Mouse (Mus musculus): Measurements from ENCODE around the gene Narfl. TPM values are rescaled to one million over a fixed set of nuclear protein-coding genes. Genes with fewer than 3 reads are reported as not detected.

Gene Narfl
- polyA plus RNA-seq, 1 experiment from 2014 or later, result 28.0 TPM

DNA sequence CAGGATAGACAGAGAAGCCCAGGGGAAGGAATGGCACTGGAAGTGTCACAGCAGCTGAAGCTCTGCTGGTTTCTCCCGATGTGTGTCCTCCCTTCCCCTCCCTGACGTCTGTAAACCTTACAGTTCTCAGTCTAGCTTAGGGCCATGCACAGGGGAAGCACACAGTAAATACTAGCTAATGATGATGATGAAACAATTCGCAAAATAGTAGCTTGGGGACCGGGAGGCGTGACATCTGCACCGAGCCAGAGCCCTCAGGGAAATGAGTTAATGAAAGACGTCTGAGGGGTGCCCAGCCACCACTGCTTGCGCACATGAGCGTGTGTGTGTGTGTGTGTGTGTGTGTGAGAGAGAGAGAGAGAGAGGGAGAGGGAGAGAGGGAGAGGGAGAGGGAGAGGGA lies 4.2 kb upstream of the Narfl start:
- no peaks in the 10 kb centered on the region for H3K36me3 ChIP-seq
- H3K9ac ChIP-seq (replicated peaks), result no peak overlapping the region
- H3K4me2 ChIP-seq (replicated peaks), result no peak overlapping the region
- peaks cover 5% of the 10 kb centered on the region for H3K4me1 ChIP-seq (replicated peaks)
- H3K4me3 ChIP-seq (replicated peaks), result no peak overlapping the region
- H3K27me3 ChIP-seq, result peaks cover 22% of the 10 kb centered on the region; the same call in 1 of the 2 replicates
- no peak for ATAC-seq
- H3K9me3 ChIP-seq, result no peaks in the 10 kb centered on the region
- WGBS, result 66% methylated on average over 9 of the region's 9 CpGs
- no peak overlapping the region for H3K27ac ChIP-seq

GRCm38 (mm10) chr17:25775318-25776062 lies 1.9 kb downstream of the Narfl start:
- Histone ChIP-seq H3K4me3 (replicated peaks) (no peak overlapping the region), H3K9me3 (no peaks in the 10 kb centered on the region), H3K36me3 (peaks cover 28% of the 10 kb centered on the region), H3K9ac (replicated peaks) (no peak overlapping the region), H3K4me2 (replicated peaks) (peak overlapping the region; percentile 79; the same call in 1 of the 2 replicates), H3K27ac (no peak overlapping the region), H3K27me3 (no peaks in the 10 kb centered on the region), H3K4me1 (replicated peaks) (peaks cover 9% of the 10 kb centered on the region)
- ATAC-seq, result no peak
- 83% methylated on average over 10 of the region's 10 CpGs for WGBS

DNA sequence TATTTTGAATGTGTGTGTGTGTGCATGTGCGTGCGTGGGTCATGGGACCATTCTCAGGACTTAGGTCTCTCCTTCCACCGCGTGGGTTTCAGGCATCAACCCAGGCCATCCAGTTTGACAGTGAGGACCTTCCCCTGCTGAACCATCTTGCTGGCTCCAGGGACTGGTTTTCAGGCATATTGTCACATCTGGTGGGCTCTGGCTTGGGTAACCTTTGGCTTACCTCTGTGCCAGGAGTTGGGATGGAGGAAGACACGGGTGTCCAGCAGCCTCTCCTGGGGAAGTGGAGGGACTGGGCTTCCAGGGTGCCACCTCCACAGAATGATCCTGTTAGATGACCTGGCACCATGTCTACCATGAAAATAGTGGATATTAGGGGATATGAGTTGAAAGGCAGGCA lies 4.4 kb downstream of the Narfl start:
- Histone ChIP-seq H3K4me1 (replicated peaks) (peaks cover 12% of the 10 kb centered on the region), H3K27me3 (no peaks in the 10 kb centered on the region), H3K4me3 (replicated peaks) (no peak overlapping the region), H3K9ac (replicated peaks) (no peak overlapping the region), H3K9me3 (no peaks in the 10 kb centered on the region), H3K36me3 (peaks cover 52% of the 10 kb centered on the region), H3K27ac (no peak overlapping the region), H3K4me2 (replicated peaks) (no peak overlapping the region)
- ATAC-seq, result no peak
- WGBS, result 92% methylated on average over 5 of the region's 5 CpGs

- Histone ChIP-seq H3K4me1 (replicated peaks) (peaks cover 26% of the 10 kb centered on the region), H3K4me3 (replicated peaks) (no peak overlapping the region), H3K9me3 (no peaks in the 10 kb centered on the region), H3K27ac (0 out of 2 replicates have a peak overlapping the region, but pooled peaks have one; percentile 30), H3K4me2 (replicated peaks) (no peak overlapping the region), H3K9ac (replicated peaks) (no peak overlapping the region), H3K36me3 (peaks cover 66% of the 10 kb centered on the region), H3K27me3 (no peaks in the 10 kb centered on the region)
- WGBS, result 84% methylated on average over 6 of the region's 6 CpGs
- no peak for ATAC-seq
These were observed 7.8 kb downstream of the Narfl start for GRCm38 (mm10) chr17:25781339-25781738.

GRCm38 (mm10) chr17:25783086-25783485 lies 9.5 kb downstream of the Narfl start:
- no peak overlapping the region for H3K27ac ChIP-seq
- 83% methylated on average over 7 of the region's 7 CpGs for WGBS
- H3K4me1 ChIP-seq (replicated peaks), result peaks cover 26% of the 10 kb centered on the region
- no peak overlapping the region; the same call in 1 of the 2 replicates for H3K9ac ChIP-seq (replicated peaks)
- peaks cover 64% of the 10 kb centered on the region for H3K36me3 ChIP-seq
- no peak overlapping the region for H3K4me2 ChIP-seq (replicated peaks)
- no peak overlapping the region for H3K4me3 ChIP-seq (replicated peaks)
- H3K27me3 ChIP-seq, result no peaks in the 10 kb centered on the region
- ATAC-seq, result no peak
- no peaks in the 10 kb centered on the region for H3K9me3 ChIP-seq

DNA sequence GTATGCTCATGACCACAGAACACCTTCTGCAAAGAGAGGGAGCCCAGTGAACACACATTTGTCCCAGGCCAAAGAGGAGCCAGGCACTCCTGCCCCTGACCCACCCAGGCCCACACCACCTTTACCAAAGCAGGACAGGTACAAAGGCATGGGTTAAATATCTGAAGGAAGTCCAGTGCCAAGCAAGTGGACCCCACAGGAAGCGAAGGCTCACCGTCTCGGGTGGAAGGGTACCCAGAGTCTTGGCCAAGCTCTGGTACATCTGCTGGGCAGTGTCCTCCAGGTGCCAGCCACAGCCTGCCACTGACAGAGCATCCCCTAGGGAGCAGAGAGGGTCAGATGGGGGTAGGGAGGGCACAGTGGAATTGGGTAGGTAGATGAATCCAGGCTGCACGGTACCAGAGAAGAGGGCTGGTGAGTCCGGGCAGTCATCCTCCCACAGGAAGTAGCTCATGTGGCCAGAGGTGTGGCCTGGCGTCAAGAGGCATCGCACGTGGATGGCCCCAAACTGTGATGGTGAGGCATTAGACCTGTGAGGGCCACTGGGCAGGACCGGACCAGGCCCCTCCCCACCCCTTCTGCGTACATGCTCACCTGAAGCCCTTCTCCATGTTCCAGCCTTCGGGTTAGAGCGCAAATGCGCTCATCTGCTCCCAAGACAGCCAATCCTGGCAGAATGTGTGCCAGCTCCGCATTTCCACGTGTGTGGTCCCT lies 10.4 kb downstream of the Narfl start:
- H3K9me3 ChIP-seq, result no peaks in the 10 kb centered on the region
- peak overlapping the region; percentile 84 for H3K9ac ChIP-seq (replicated peaks)
- H3K36me3 ChIP-seq, result peaks cover 63% of the 10 kb centered on the region
- WGBS, result 84% methylated on average over 15 of the region's 15 CpGs
- H3K4me1 ChIP-seq (replicated peaks), result peaks cover 26% of the 10 kb centered on the region
- H3K27ac ChIP-seq, result no peak overlapping the region
- peak overlapping the region; percentile 82 for H3K4me2 ChIP-seq (replicated peaks)
- H3K27me3 ChIP-seq, result no peaks in the 10 kb centered on the region
- H3K4me3 ChIP-seq (replicated peaks), result peak overlapping the region; percentile 69
- ATAC-seq, result no peak

GRCm38 (mm10) chr17:25785281-25785745 lies 11.7 kb downstream of the Narfl start, which contains the start of gene Haghl:
TSS of gene Haghl (minus strand) at chr17:25785673.
- Histone ChIP-seq H3K36me3 (peaks cover 64% of the 10 kb centered on the region), H3K4me1 (replicated peaks) (peaks cover 26% of the 10 kb centered on the region), H3K27ac (peak within 1 kb of the TSS; percentile 77), H3K9me3 (no peaks in the 10 kb centered on the region), H3K4me2 (replicated peaks) (peak within 1 kb of the TSS; percentile 82), H3K4me3 (replicated peaks) (peak within 1 kb of the TSS; percentile 69), H3K27me3 (no peaks in the 10 kb centered on the region), H3K9ac (replicated peaks) (peak within 1 kb of the TSS; percentile 84)
- peak; percentile 87 for ATAC-seq
- under 1% methylated on average over 23 of the region's 23 CpGs for WGBS

DNA sequence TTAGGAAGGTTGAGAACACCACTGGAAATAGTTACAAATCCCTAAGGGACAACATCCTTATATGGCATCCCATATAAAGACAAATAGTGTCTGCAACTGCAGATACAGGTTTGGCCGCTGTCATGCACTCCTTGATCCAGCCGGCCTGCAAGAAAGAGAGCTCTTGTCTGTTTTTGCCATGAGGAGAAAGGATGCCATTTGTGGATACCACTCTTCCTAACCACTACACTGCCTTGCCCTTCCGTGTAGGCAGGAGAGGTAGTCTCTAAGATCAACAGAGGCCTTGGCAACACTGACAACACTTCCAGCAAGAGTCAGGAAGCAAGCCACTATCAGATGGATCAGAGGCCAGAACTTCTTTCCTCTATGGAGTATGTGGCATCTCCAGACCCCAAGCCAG lies 12.7 kb downstream of the Narfl start, which contains the start of gene Ccdc78:
Gene Ccdc78, plus strand, starts transcription at position 301 of the 400 bp plus-strand sequence.
- Histone ChIP-seq H3K4me3 (replicated peaks) (peak within 1 kb of the TSS; percentile 69), H3K4me1 (replicated peaks) (peaks cover 36% of the 10 kb centered on the region), H3K36me3 (peaks cover 54% of the 10 kb centered on the region), H3K27me3 (no peaks in the 10 kb centered on the region), H3K4me2 (replicated peaks) (peak within 1 kb of the TSS; percentile 82), H3K9ac (replicated peaks) (peak within 1 kb of the TSS; percentile 84), H3K27ac (peak within 1 kb of the TSS; percentile 77), H3K9me3 (no peaks in the 10 kb centered on the region)
- 88% methylated on average over 3 of the region's 3 CpGs for WGBS
- no peak for ATAC-seq

DNA sequence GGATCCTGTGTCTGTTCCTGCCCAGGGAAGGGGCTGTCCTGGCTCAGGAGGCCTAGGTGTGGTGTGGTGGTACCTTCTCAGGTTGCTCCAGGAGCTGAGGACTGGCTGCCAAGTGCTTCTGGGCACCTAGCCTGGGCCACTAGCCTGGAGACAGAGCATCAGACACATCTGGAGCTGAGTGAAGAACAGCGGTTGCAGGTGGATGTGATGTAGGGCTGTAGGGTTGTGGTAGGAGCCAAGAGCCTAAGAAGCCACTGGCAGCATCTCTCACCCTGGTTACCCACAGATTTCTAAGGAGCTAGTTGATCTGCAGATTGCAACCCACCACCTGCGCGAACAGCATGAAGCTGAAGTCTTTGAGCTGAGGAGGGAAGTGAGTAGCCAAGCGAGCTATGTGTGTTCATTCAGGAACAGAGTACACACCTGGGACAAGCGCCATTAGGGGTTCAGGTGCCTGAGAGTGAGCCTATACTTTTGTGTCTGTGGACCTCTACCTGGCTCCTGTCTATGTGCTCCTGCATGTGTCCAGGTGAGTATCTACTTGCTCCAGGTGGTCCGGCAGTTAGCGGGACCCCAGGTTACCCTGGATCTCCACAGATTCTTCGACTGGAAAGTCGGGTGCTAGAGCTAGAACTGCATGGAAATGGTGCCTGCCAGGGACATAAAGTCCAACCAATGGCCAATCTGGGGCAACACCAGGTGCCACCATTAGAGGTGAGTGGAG lies 13.4 kb downstream of the Narfl start:
- Histone ChIP-seq H3K4me3 (replicated peaks) (no peak overlapping the region), H3K27ac (no peak overlapping the region), H3K36me3 (peaks cover 48% of the 10 kb centered on the region), H3K4me2 (replicated peaks) (no peak overlapping the region), H3K27me3 (no peaks in the 10 kb centered on the region), H3K4me1 (replicated peaks) (peaks cover 40% of the 10 kb centered on the region), H3K9ac (replicated peaks) (no peak overlapping the region), H3K9me3 (no peaks in the 10 kb centered on the region)
- no peak for ATAC-seq
- WGBS, result 89% methylated on average over 9 of the region's 9 CpGs

DNA sequence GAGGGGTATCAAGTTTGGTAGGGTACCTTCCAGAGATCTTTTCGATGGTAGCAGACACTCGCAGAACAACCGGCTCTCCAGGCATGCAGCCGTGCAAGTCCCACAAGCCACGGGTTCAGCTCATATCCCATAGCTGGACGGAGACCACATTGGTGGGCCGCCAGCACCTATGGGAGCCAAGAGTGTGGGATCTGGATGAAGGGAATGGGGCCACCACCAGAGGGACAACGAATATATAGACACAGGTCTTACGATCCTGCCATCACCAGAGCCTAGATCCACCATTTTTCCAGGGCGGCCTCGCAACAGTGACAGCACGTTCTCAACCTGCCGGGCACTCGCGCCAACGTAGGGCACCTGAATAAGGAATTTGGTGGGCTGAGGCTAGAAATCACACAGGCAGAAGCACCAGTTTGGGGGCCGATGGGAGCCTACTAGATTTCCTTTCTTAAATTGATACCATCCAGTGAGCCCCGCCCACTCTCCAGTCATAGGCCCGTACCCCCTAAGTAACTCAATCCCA lies 17.8 kb downstream of the Narfl start:
- peaks cover 53% of the 10 kb centered on the region for H3K4me1 ChIP-seq (replicated peaks)
- H3K36me3 ChIP-seq, result peaks cover 25% of the 10 kb centered on the region
- no peaks in the 10 kb centered on the region for H3K27me3 ChIP-seq
- H3K9ac ChIP-seq (replicated peaks), result peak overlapping the region; percentile 81
- ATAC-seq, result no peak
- peak overlapping the region; percentile 91 for H3K27ac ChIP-seq
- H3K9me3 ChIP-seq, result no peaks in the 10 kb centered on the region
- H3K4me2 ChIP-seq (replicated peaks), result peak overlapping the region; percentile 72
- 30% methylated on average over 19 of the region's 19 CpGs for WGBS
- H3K4me3 ChIP-seq (replicated peaks), result peak overlapping the region; percentile 79

- Histone ChIP-seq H3K9ac (replicated peaks) (peak overlapping the region; percentile 81), H3K36me3 (peaks cover 24% of the 10 kb centered on the region), H3K4me3 (replicated peaks) (peak overlapping the region; percentile 79), H3K27ac (peak overlapping the region; percentile 91), H3K4me1 (replicated peaks) (peaks cover 58% of the 10 kb centered on the region), H3K9me3 (no peaks in the 10 kb centered on the region), H3K4me2 (replicated peaks) (peak overlapping the region; percentile 72), H3K27me3 (no peaks in the 10 kb centered on the region)
- under 1% methylated on average over 45 of the region's 45 CpGs for WGBS
- peak; percentile 73 for ATAC-seq
These were observed 18.4 kb downstream of the Narfl start for GRCm38 (mm10) chr17:25791843-25792527.

All from midbrain, embryonic 13.5 days (tissue).